Mouse (Mus musculus) frontal cortex, postnatal 36 days (tissue): ENCODE results near the gene Prom1.
"Not testable (repeated sequence)": the region's sequence is repeated elsewhere in the genome, so short reads cannot be mapped to it uniquely, and the experiment has no call there.

ENCODE experiments used
- DNase-seq, 2 experiments: peaks; one replicate each; pipeline ENCODE4 v3.0.0; 2022; ENCODE audit warnings: low spot score in 2 of 2

Prom1 gene

GRCm38 (mm10) chr5:44101231-44102110 is at the start of gene Prom1:
Gene Prom1, minus strand, starts transcription at chr5:44102032.
- DNase-seq, result peak in 1 of 2 experiments; percentile 3

GRCm38 (mm10) chr5:44147732-44148131 is 45.9 kb upstream of the Prom1 start:
- peak in 1 of 2 experiments; percentile 22 for DNase-seq

- DNase-seq, result no peak
Observed at GRCm38 (mm10) chr5:44146437-44147332, 44.9 kb upstream of the Prom1 start.

GRCm38 (mm10) chr5:44143467-44144235 is 41.8 kb upstream of the Prom1 start:
- DNase-seq, result no peak

- DNase-seq, result no peak
Observed at GRCm38 (mm10) chr5:44127487-44127886, 25.7 kb upstream of the Prom1 start.

- not testable (repeated sequence) for DNase-seq
Observed at GRCm38 (mm10) chr5:44126574-44126973, 24.7 kb upstream of the Prom1 start.

- DNase-seq, result no peak
Observed at GRCm38 (mm10) chr5:44121390-44121789, 19.6 kb upstream of the Prom1 start.

- DNase-seq, result no peak
Observed at GRCm38 (mm10) chr5:44113138-44113537, 11.3 kb upstream of the Prom1 start.

- DNase-seq, result no peak
Observed at GRCm38 (mm10) chr5:44109121-44109520, 7.3 kb upstream of the Prom1 start.

- DNase-seq, result no peak
Observed at GRCm38 (mm10) chr5:44108125-44108524, 6.3 kb upstream of the Prom1 start.

GRCm38 (mm10) chr5:44105192-44105591 is 3.4 kb upstream of the Prom1 start:
- DNase-seq, result no peak

- DNase-seq, result no peak
Observed at GRCm38 (mm10) chr5:44104686-44105085, 2.9 kb upstream of the Prom1 start.

GRCm38 (mm10) chr5:44104120-44104519 is 2.3 kb upstream of the Prom1 start:
- DNase-seq, result no peak

- DNase-seq, result no peak
Observed at GRCm38 (mm10) chr5:44103121-44103520, 1.3 kb upstream of the Prom1 start.

- peak; percentile 4 to 14 for DNase-seq
Observed at GRCm38 (mm10) chr5:44100544-44101230, 1.1 kb downstream of the Prom1 start.

GRCm38 (mm10) chr5:44100187-44100543 is 1.7 kb downstream of the Prom1 start:
- no peak for DNase-seq

GRCm38 (mm10) chr5:44096996-44097395 is 4.8 kb downstream of the Prom1 start:
- DNase-seq, result no peak

GRCm38 (mm10) chr5:44096106-44096505 is 5.7 kb downstream of the Prom1 start:
- no peak for DNase-seq

- DNase-seq, result no peak
Observed at GRCm38 (mm10) chr5:44095697-44096096, 6.1 kb downstream of the Prom1 start.

GRCm38 (mm10) chr5:44087034-44087433 is 14.8 kb downstream of the Prom1 start:
- no peak for DNase-seq

- DNase-seq, result no peak
Observed at GRCm38 (mm10) chr5:44085871-44086270, 16.0 kb downstream of the Prom1 start.
